Mouse (Mus musculus): ENCODE results near the gene Fgf15. TPM values are rescaled to one million over a fixed set of nuclear protein-coding genes. Genes with fewer than 3 reads are reported as not detected.
"Not testable (repeated sequence)": the region's sequence is repeated elsewhere in the genome, so short reads cannot be mapped to it uniquely, and the experiment has no call there.

Gene Fgf15
- polyA plus RNA-seq, 1 experiment from 2014 or later = 26.8 TPM

- peaks cover 67% of the 10 kb centered on the region for H3K27me3 ChIP-seq (replicated peaks)
- H3K4me3 ChIP-seq = no peak overlapping the region
- H3K36me3 ChIP-seq (replicated peaks) = no peaks in the 10 kb centered on the region
- 43% methylated on average over 3 of the region's 3 CpGs for WGBS
- H3K9me3 ChIP-seq = no peaks in the 10 kb centered on the region
- peaks cover 14% of the 10 kb centered on the region; the same call in 1 of the 2 replicates for H3K4me1 ChIP-seq
- no peak overlapping the region for H3K9ac ChIP-seq
- no peak overlapping the region for H3K27ac ChIP-seq
- no peak for ATAC-seq (replicated peaks)
- no peak overlapping the region for H3K4me2 ChIP-seq
These were observed 32.1 kb upstream of the Fgf15 start for GRCm38 (mm10) chr7:144864160-144864670.

DNA sequence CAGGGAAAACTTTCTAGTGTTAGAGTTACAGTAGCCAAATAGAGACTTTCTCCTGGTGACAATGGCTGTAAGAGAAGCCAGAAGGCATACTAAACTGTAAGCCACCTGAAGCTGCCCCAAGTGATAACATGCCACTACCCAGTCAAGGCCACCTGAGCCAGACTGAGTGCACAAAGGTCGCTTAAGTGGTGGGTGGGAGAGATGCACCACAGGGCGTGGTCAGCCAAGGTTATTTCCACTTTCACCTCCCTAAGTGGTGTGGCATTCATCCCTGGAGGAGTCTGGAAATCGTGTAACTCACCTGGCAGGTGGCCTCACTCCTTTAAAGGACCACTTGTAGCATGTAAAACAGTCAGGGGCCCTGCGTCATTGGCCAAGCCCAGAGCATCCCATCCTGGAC lies 29.2 kb upstream of the Fgf15 start:
- no peak for ATAC-seq (replicated peaks)

GRCm38 (mm10) chr7:144867602-144868001 lies 28.7 kb upstream of the Fgf15 start:
- H3K4me3 ChIP-seq = no peak overlapping the region
- no peak overlapping the region for H3K9ac ChIP-seq
- ATAC-seq (replicated peaks) = no peak
- H3K27me3 ChIP-seq (replicated peaks) = peaks cover 34% of the 10 kb centered on the region
- H3K4me2 ChIP-seq = no peak overlapping the region
- no peaks in the 10 kb centered on the region for H3K4me1 ChIP-seq
- H3K27ac ChIP-seq = no peak overlapping the region
- H3K9me3 ChIP-seq = no peaks in the 10 kb centered on the region
- 83% methylated on average over 8 of the region's 8 CpGs for WGBS
- H3K36me3 ChIP-seq (replicated peaks) = no peaks in the 10 kb centered on the region

More for the DNA sequence above, 29.2 kb upstream of the Fgf15 start:
- no peaks in the 10 kb centered on the region for H3K36me3 ChIP-seq (replicated peaks)
- WGBS = 64% methylated on average over 4 of the region's 4 CpGs
- peaks cover 38% of the 10 kb centered on the region for H3K27me3 ChIP-seq (replicated peaks)
- no peak overlapping the region for H3K4me2 ChIP-seq
- H3K4me1 ChIP-seq = peaks cover 1% of the 10 kb centered on the region; the same call in 1 of the 2 replicates
- no peaks in the 10 kb centered on the region for H3K9me3 ChIP-seq
- no peak overlapping the region for H3K27ac ChIP-seq
- no peak overlapping the region for H3K9ac ChIP-seq
- H3K4me3 ChIP-seq = no peak overlapping the region

GRCm38 (mm10) chr7:144872420-144872819 lies 23.9 kb upstream of the Fgf15 start:
- Histone ChIP-seq H3K9ac (no peak overlapping the region), H3K36me3 (replicated peaks) (no peaks in the 10 kb centered on the region), H3K9me3 (no peaks in the 10 kb centered on the region), H3K4me1 (no peaks in the 10 kb centered on the region; the same call in 1 of the 2 replicates), H3K4me2 (no peak overlapping the region), H3K27me3 (replicated peaks) (no peaks in the 10 kb centered on the region), H3K27ac (no peak overlapping the region), H3K4me3 (no peak overlapping the region)
- ATAC-seq (replicated peaks) = no peak
- 73% methylated on average over 4 of the region's 4 CpGs for WGBS

GRCm38 (mm10) chr7:144873160-144873559 lies 23.2 kb upstream of the Fgf15 start:
- H3K4me3 ChIP-seq = no peak overlapping the region
- no peaks in the 10 kb centered on the region for H3K9me3 ChIP-seq
- H3K27ac ChIP-seq = no peak overlapping the region
- H3K4me1 ChIP-seq = no peaks in the 10 kb centered on the region; the same call in 1 of the 2 replicates
- no peak overlapping the region for H3K4me2 ChIP-seq
- no peaks in the 10 kb centered on the region for H3K27me3 ChIP-seq (replicated peaks)
- H3K36me3 ChIP-seq (replicated peaks) = no peaks in the 10 kb centered on the region
- WGBS = 69% methylated on average over 4 of the region's 4 CpGs
- H3K9ac ChIP-seq = no peak overlapping the region
- ATAC-seq (replicated peaks) = no peak

DNA sequence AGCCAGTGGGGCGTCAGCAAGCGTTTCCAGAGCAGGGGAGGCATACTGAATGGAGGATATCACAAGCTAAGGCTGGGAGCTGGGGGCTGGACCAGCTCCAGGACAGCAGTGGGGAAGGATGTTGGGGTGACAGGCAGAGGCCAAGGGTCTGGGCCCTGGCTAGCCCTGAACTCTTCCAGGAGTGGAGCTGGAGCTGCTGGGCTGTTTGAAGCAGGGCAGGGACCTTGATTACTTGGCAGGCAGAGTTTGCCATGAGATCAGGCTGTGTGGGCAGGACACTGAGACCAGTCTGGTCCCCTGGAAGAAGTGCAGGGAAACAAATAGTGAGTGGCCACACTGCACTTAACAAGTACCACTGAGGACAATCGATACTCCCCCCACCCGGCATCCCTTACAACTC lies 22.1 kb upstream of the Fgf15 start:
- no peak overlapping the region for H3K27ac ChIP-seq
- H3K4me2 ChIP-seq = no peak overlapping the region
- H3K4me1 ChIP-seq = no peaks in the 10 kb centered on the region; the same call in 1 of the 2 replicates
- H3K9ac ChIP-seq = no peak overlapping the region
- H3K9me3 ChIP-seq = no peaks in the 10 kb centered on the region
- ATAC-seq (replicated peaks) = no peak
- H3K36me3 ChIP-seq (replicated peaks) = no peaks in the 10 kb centered on the region
- WGBS = 80% methylated on average over 4 of the region's 4 CpGs
- no peaks in the 10 kb centered on the region for H3K27me3 ChIP-seq (replicated peaks)
- no peak overlapping the region for H3K4me3 ChIP-seq

DNA sequence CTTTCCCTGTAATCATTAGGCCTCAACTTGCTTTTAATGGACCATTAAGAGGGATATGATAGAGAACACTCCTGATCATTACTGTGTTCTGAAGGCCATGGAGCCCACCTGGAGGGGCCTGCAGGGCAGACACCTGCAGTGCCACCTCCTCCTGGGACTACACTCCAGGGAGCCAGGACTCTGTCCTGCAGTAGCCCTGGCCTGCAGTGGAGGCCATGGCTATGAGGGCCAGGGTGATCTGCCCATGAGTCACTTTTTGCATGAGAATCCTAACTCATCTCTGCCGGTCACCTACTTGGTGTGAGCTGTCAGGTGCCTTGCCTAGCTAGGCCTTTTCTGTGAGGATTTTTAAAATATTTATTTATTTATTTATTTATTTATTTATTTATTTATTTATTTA lies 17.9 kb upstream of the Fgf15 start:
- no peak overlapping the region for H3K9ac ChIP-seq
- no peak overlapping the region for H3K4me2 ChIP-seq
- no peaks in the 10 kb centered on the region; the same call in 1 of the 2 replicates for H3K4me1 ChIP-seq
- no peak overlapping the region for H3K27ac ChIP-seq
- H3K9me3 ChIP-seq = no peaks in the 10 kb centered on the region
- ATAC-seq (replicated peaks) = no peak
- no peaks in the 10 kb centered on the region for H3K36me3 ChIP-seq (replicated peaks)
- no peaks in the 10 kb centered on the region for H3K27me3 ChIP-seq (replicated peaks)
- WGBS = 100% methylated on average over 1 of the region's 1 CpGs
- no peak overlapping the region for H3K4me3 ChIP-seq

GRCm38 (mm10) chr7:144883106-144883505 lies 13.2 kb upstream of the Fgf15 start:
- no peaks in the 10 kb centered on the region for H3K9me3 ChIP-seq
- no peak for ATAC-seq (replicated peaks)

GRCm38 (mm10) chr7:144887672-144888071 lies 8.7 kb upstream of the Fgf15 start:
- no peaks in the 10 kb centered on the region for H3K9me3 ChIP-seq
- no peak overlapping the region for H3K9ac ChIP-seq
- H3K4me3 ChIP-seq = no peak overlapping the region
- no peaks in the 10 kb centered on the region for H3K36me3 ChIP-seq (replicated peaks)
- H3K4me2 ChIP-seq = no peak overlapping the region
- ATAC-seq (replicated peaks) = no peak
- 88% methylated on average over 2 of the region's 2 CpGs for WGBS
- no peaks in the 10 kb centered on the region for H3K27me3 ChIP-seq (replicated peaks)
- H3K27ac ChIP-seq = no peak overlapping the region
- H3K4me1 ChIP-seq = no peaks in the 10 kb centered on the region

More at GRCm38 (mm10) chr7:144883106-144883505, 13.2 kb upstream of the Fgf15 start:
- Histone ChIP-seq H3K4me2 (no peak overlapping the region), H3K27ac (no peak overlapping the region), H3K27me3 (replicated peaks) (no peaks in the 10 kb centered on the region), H3K4me3 (no peak overlapping the region), H3K4me1 (no peaks in the 10 kb centered on the region), H3K36me3 (replicated peaks) (no peaks in the 10 kb centered on the region), H3K9ac (no peak overlapping the region)
- WGBS = 41% methylated on average over 2 of the region's 2 CpGs

GRCm38 (mm10) chr7:144888564-144889299 lies 7.6 kb upstream of the Fgf15 start:
- no peak overlapping the region for H3K4me3 ChIP-seq
- H3K27ac ChIP-seq = no peak overlapping the region
- H3K4me2 ChIP-seq = no peak overlapping the region
- H3K36me3 ChIP-seq (replicated peaks) = no peaks in the 10 kb centered on the region
- H3K27me3 ChIP-seq (replicated peaks) = no peaks in the 10 kb centered on the region
- H3K4me1 ChIP-seq = no peaks in the 10 kb centered on the region
- 6% methylated on average over 18 of the region's 18 CpGs for WGBS
- no peak for ATAC-seq (replicated peaks)
- H3K9ac ChIP-seq = no peak overlapping the region
- H3K9me3 ChIP-seq = no peaks in the 10 kb centered on the region

GRCm38 (mm10) chr7:144890661-144891060 lies 5.7 kb upstream of the Fgf15 start:
- not testable (repeated sequence) for H3K4me2 ChIP-seq; H3K36me3 ChIP-seq (replicated peaks); H3K9me3 ChIP-seq; ATAC-seq (replicated peaks); H3K9ac ChIP-seq; H3K4me3 ChIP-seq; H3K27ac ChIP-seq; H3K27me3 ChIP-seq (replicated peaks)
- H3K4me1 ChIP-seq = peaks cover 11% of the 10 kb centered on the region
- 100% methylated on average over 1 of the region's 1 CpGs for WGBS

DNA sequence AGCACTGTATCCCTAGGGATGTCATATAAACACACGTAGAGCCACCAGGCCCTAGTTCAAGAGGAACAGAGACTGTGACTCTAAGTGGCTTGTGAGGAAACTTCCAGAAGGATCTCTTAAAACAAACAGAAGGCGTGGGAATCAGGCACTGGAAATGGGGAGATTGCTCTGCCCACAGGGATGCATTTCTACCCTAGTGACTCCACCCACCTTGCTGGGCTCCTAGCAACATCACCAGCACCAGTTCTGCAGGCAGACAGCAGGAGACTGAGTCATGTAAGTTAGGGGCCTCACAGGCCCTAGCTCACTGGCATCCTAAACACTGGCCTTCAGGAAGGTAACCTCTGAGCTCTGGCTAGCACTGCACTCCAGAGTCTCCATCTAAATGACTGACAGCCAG lies 4.5 kb upstream of the Fgf15 start:
- Histone ChIP-seq H3K27me3 (replicated peaks) (peaks cover 6% of the 10 kb centered on the region; the same call in 1 of the 2 replicates), H3K4me3 (no peak overlapping the region), H3K27ac (no peak overlapping the region), H3K9me3 (no peaks in the 10 kb centered on the region), H3K9ac (no peak overlapping the region), H3K36me3 (replicated peaks) (no peaks in the 10 kb centered on the region), H3K4me2 (no peak overlapping the region), H3K4me1 (peaks cover 23% of the 10 kb centered on the region)
- no peak for ATAC-seq (replicated peaks)
- WGBS = 78% methylated on average over 2 of the region's 2 CpGs

- 52% methylated on average over 6 of the region's 6 CpGs for WGBS
- ATAC-seq (replicated peaks) = no peak
- H3K36me3 ChIP-seq (replicated peaks) = no peaks in the 10 kb centered on the region
- H3K9ac ChIP-seq = no peak overlapping the region
- H3K4me2 ChIP-seq = no peak overlapping the region
- no peaks in the 10 kb centered on the region for H3K9me3 ChIP-seq
- H3K27me3 ChIP-seq (replicated peaks) = peaks cover 10% of the 10 kb centered on the region; the same call in 1 of the 2 replicates
- no peak overlapping the region for H3K27ac ChIP-seq
- no peak overlapping the region for H3K4me3 ChIP-seq
- H3K4me1 ChIP-seq = peaks cover 28% of the 10 kb centered on the region
These were observed 4.0 kb upstream of the Fgf15 start for GRCm38 (mm10) chr7:144892322-144892721.
